Mouse (Mus musculus) embryonic fibroblast, embryonic 13.5 days (primary cell): Measurements from ENCODE around the gene Pcx.

Experiments used
- CTCF ChIP-seq: IDR thresholded peaks from 2 replicates; pipeline ENCODE4 v1.5.1; 2011; ENCODE audit warnings: mild to moderate bottlenecking, control low read depth, low read length, moderate library complexity, borderline replicate concordance; ENCODE audit not compliant: insufficient read depth
- POLR2A ChIP-seq: IDR thresholded peaks from 2 replicates; pipeline ENCODE4 v1.6.1; 2011; ENCODE audit warnings: low read depth, mild to moderate bottlenecking, control low read depth, low read length, moderate library complexity

DNA sequence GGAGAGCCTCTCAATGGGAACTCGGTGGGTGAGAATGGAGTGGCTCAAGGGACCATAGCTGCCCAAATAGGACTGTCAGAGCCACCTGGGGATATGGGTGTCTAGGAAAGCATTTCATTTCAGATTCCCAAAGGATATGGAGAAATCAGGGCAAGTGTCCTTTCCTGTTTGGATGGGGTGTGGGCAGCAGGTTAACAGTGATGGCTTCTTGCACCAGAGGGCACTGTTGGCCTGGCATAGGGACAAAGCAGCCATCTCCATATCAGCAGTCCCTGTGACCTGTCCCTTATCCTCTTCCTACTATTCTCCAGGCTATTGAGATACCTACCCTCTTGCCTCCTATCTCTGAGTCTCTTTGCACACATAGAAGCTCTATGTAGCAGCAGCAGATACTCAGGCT lies 78.8 kb downstream of the Pcx start:
- TF ChIP-seq POLR2A = no peak
- peak; percentile 41; the same call in 1 of the 2 replicates for TF ChIP-seq CTCF
